Mouse (Mus musculus) limb, embryonic 14.5 days (tissue): ENCODE measurements at regions not wholly inside any gene's neighbourhood (a gene's known extent, or its start where the extent isn't known, plus 50 kb on each side); places are given as distances from the start of the nearest gene placed in this dataset.

Experiments used
- ATAC-seq: fragments of 200-750 bp; cut with Nextera tagmentation; 2 replicates; pipeline ENCODE4 v1.8.0; 2017; ENCODE audit warnings: low read depth, moderate number of reproducible peaks, moderate TSS enrichment; ENCODE audit not compliant: low FRiP score
- DNase-seq: peaks from one replicate; pipeline ENCODE4 v3.0.0-alpha.2; 2015; ENCODE audit warnings: low spot score
- H3K27ac ChIP-seq: fragments of 300-500 bp; sonication (generic); replicated peaks from 2 replicates; pipeline ENCODE4 v1.5.1; 2014; ENCODE audit warnings: low read depth, mild to moderate bottlenecking, low read length, moderate library complexity, mixed read lengths
- H3K27me3 ChIP-seq: fragments of 300-500 bp; sonication (generic); 2 replicates; pipeline ENCODE4 v1.6.1; 2014; ENCODE audit warnings: low read length, mixed read lengths; ENCODE audit not compliant: control insufficient read depth, insufficient read depth
- H3K36me3 ChIP-seq: fragments of 300-500 bp; sonication (generic); 2 replicates; pipeline ENCODE4 v1.6.1; 2014; ENCODE audit warnings: mild to moderate bottlenecking, low read length, moderate library complexity, mixed read lengths; ENCODE audit not compliant: control insufficient read depth, insufficient read depth
- H3K4me1 ChIP-seq: fragments of 300-500 bp; sonication (generic); 2 replicates; pipeline ENCODE4 v1.6.1; 2014; ENCODE audit warnings: antibody characterized with exemption, low read length, mixed read lengths; ENCODE audit not compliant: control insufficient read depth, insufficient read depth
- H3K4me2 ChIP-seq: fragments of 300-500 bp; sonication (generic); replicated peaks from 2 replicates; pipeline ENCODE4 v1.6.1; 2014; ENCODE audit warnings: low read depth, mild to moderate bottlenecking, low read length, moderate library complexity; ENCODE audit not compliant: severe bottlenecking
- H3K4me3 ChIP-seq: fragments of 300-500 bp; sonication (generic); replicated peaks from 2 replicates; pipeline ENCODE4 v1.5.1; 2014; ENCODE audit warnings: low read length
- H3K9ac ChIP-seq: fragments of 300-500 bp; sonication (generic); 2 replicates; pipeline ENCODE4 v1.6.1; 2014; ENCODE audit warnings: mild to moderate bottlenecking, low read depth, low read length, moderate library complexity; ENCODE audit not compliant: severe bottlenecking
- H3K9me3 ChIP-seq: fragments of 300-500 bp; sonication (generic); 2 replicates; pipeline ENCODE4 v1.6.1; 2016; ENCODE audit warnings: low read length; ENCODE audit not compliant: control insufficient read depth
- POLR2A ChIP-seq: fragments of 200-500 bp; IDR thresholded peaks from 2 replicates; pipeline ENCODE4 v1.8.0; 2012; ENCODE audit warnings: inconsistent platforms, mild to moderate bottlenecking, moderate library complexity, borderline replicate concordance; ENCODE audit not compliant: insufficient read depth, insufficient read length; ENCODE audit errors: extremely low read depth
- WGBS: fragments of 180-500 bp; shearing (Covaris S2); extraction: QIAGEN DNeasy Blood & Tissue Kit; methylation state at CpG from one replicate; pipeline ENCODE4 v1.1.7; 2014; 5-methylcytosine and 5-hydroxymethylcytosine counted together

- Histone ChIP-seq H3K9me3 (no peaks in the 10 kb centered on the region), H3K27ac (no peak overlapping the region), H3K9ac (no peak overlapping the region), H3K4me2 (no peak overlapping the region), H3K27me3 (no peaks in the 10 kb centered on the region), H3K36me3 (no peaks in the 10 kb centered on the region), H3K4me3 (no peak overlapping the region), H3K4me1 (peaks cover 15% of the 10 kb centered on the region; the same call in 1 of the 2 replicates)
- no peak for TF ChIP-seq POLR2A
- DNase-seq (peak; percentile 72), ATAC-seq (no peak)
- WGBS: 35% methylated on average over 4 of the region's 4 CpGs
Observed at GRCm38 (mm10) chr13:100939677-100940076, 106.5 kb upstream of the Slc30a5 start.

GRCm38 (mm10) chr13:100933265-100933664, 100.0 kb upstream of the Slc30a5 start:
- H3K36me3 ChIP-seq: no peaks in the 10 kb centered on the region
- WGBS: 89% methylated on average over 8 of the region's 8 CpGs

GRCm38 (mm10) chr13:100899566-100899965, 66.3 kb upstream of the Slc30a5 start:
- DNase-seq: no peak
- no peak overlapping the region for H3K9ac ChIP-seq
- no peak for ATAC-seq
- H3K4me2 ChIP-seq: no peak overlapping the region
- H3K4me1 ChIP-seq: no peaks in the 10 kb centered on the region
- H3K36me3 ChIP-seq: no peaks in the 10 kb centered on the region
- no peak for TF ChIP-seq POLR2A
- WGBS: 68% methylated on average over 2 of the region's 2 CpGs
- no peak overlapping the region for H3K27ac ChIP-seq
- H3K9me3 ChIP-seq: no peaks in the 10 kb centered on the region
- H3K27me3 ChIP-seq: no peaks in the 10 kb centered on the region
- no peak overlapping the region for H3K4me3 ChIP-seq

More at GRCm38 (mm10) chr13:100933265-100933664, 100.0 kb upstream of the Slc30a5 start:
- Histone ChIP-seq H3K4me2 (no peak overlapping the region), H3K9me3 (no peaks in the 10 kb centered on the region), H3K9ac (no peak overlapping the region), H3K27me3 (no peaks in the 10 kb centered on the region), H3K27ac (no peak overlapping the region), H3K4me3 (no peak overlapping the region), H3K4me1 (no peaks in the 10 kb centered on the region)
- DNase-seq (no peak), ATAC-seq (no peak)
- no peak for TF ChIP-seq POLR2A

GRCm38 (mm10) chr13:100893871-100894270, 60.6 kb upstream of the Slc30a5 start:
- ATAC-seq (no peak), DNase-seq (no peak)
- WGBS: 88% methylated on average over 9 of the region's 9 CpGs
- H3K4me3 ChIP-seq: no peak overlapping the region
- 0 out of 2 replicates have a peak, but pooled peaks cover 6% of the 10 kb centered on the region for H3K4me1 ChIP-seq
- H3K4me2 ChIP-seq: no peak overlapping the region
- no peak overlapping the region for H3K27ac ChIP-seq
- TF ChIP-seq POLR2A: no peak
- no peaks in the 10 kb centered on the region for H3K9me3 ChIP-seq
- no peak overlapping the region for H3K9ac ChIP-seq
- no peaks in the 10 kb centered on the region for H3K27me3 ChIP-seq
- no peaks in the 10 kb centered on the region for H3K36me3 ChIP-seq

GRCm38 (mm10) chr13:100893096-100893495, 59.9 kb upstream of the Slc30a5 start:
- H3K9me3 ChIP-seq: no peaks in the 10 kb centered on the region
- peak overlapping the region; percentile 38; the same call in 1 of the 2 replicates for H3K4me2 ChIP-seq
- no peak overlapping the region for H3K27ac ChIP-seq
- no peak for ATAC-seq
- DNase-seq: no peak
- no peaks in the 10 kb centered on the region for H3K27me3 ChIP-seq
- no peak overlapping the region for H3K4me3 ChIP-seq
- WGBS: 73% methylated on average over 1 of the region's 1 CpGs
- no peaks in the 10 kb centered on the region for H3K36me3 ChIP-seq
- no peak for TF ChIP-seq POLR2A
- no peak overlapping the region for H3K9ac ChIP-seq
- H3K4me1 ChIP-seq: 0 out of 2 replicates have a peak, but pooled peaks cover 6% of the 10 kb centered on the region
